Comparison of ENCODE assay signal across 13 mouse cellular contexts in genomic region chr11:95071266-95071665, GRCm38 (mm10). TPM values are rescaled to one million over a fixed set of nuclear protein-coding genes. Genes with fewer than 3 reads are reported as not detected.
A peak's percentile ranks its signal among the peaks of the same experiment; 100 is the strongest.
DNase-seq lines count a peak whose midpoint lies in the region; ATAC-seq and TF ChIP-seq lines count a peak whose summit lies in the region.
"Had no signal": no experiment of that assay in that cellular context is flagged by ENCODE, and none has a peak within 500 bp of the region (broad histone marks: within the 10 kb centered on the region; RNA-seq: fewer than 3 reads in every experiment).

No protein-coding gene starts in this region.

- peak; percentile 37 for DNase-seq in kidney, adult 2 months
- DNase-seq in kidney, adult 8-10 months: no peak
- DNase-seq in embryonic facial prominence, embryonic 14.5 days (ENCODE audit: low spot score): peak; percentile 71
- peak; percentile 85 for DNase-seq in heart, postnatal 4 days
- peak; percentile 74 for DNase-seq in lung, postnatal 36 days
- DNase-seq in MN1 (ENCODE audit: low spot score): no peak
- no peak for DNase-seq in adrenal gland, postnatal 36 days
- no peak for DNase-seq in gastrocnemius, postnatal 14 days

- intact Hi-C loops in gastrocnemius, postnatal 14 days (cut with DNase I; ENCODE audit: low total_unique reads): no loop called here

- 23% methylated on average over 7 of the region's 7 CpGs for WGBS in kidney, adult 2 months
- 34% methylated on average over 7 of the region's 7 CpGs for WGBS in embryonic facial prominence, embryonic 14.5 days

- peak; percentile 27; the same call in 1 of the 2 replicates for ATAC-seq in embryonic facial prominence, embryonic 14.5 days (ENCODE audit: low read depth)

- no peaks in the 10 kb centered on the region for H3K36me3 ChIP-seq in kidney, adult 2 months (ENCODE audit: control insufficient read depth, insufficient read depth, low read length)
- no peaks in the 10 kb centered on the region for H3K36me3 ChIP-seq in embryonic facial prominence, embryonic 14.5 days (ENCODE audit: control insufficient read depth, insufficient read depth, low read length)
- H3K36me3 ChIP-seq: forebrain, embryonic 12.5 days; G1E had no signal

- no peak overlapping the region; the same call in 1 of the 2 replicates for H3K4me2 ChIP-seq in embryonic facial prominence, embryonic 14.5 days (ENCODE audit: low read depth, low read length)
- H3K4me2 ChIP-seq: forebrain, embryonic 12.5 days; neural tube, embryonic 13.5 days had no signal

- no peaks in the 10 kb centered on the region for H3K9me3 ChIP-seq in embryonic facial prominence, embryonic 14.5 days (ENCODE audit: control insufficient read depth, low read length)
- H3K9me3 ChIP-seq: forebrain, embryonic 12.5 days; neural tube, embryonic 13.5 days had no signal

- no peak for TF ChIP-seq POLR2A in kidney, adult 2 months (IDR thresholded peaks at IDR 0.05; ENCODE audit: low read depth, low read length)

- no peak overlapping the region for H3K9ac ChIP-seq in embryonic facial prominence, embryonic 14.5 days (ENCODE audit: low read depth, low read length)
- H3K9ac ChIP-seq: forebrain, embryonic 12.5 days; neural tube, embryonic 13.5 days had no signal

- H3K4me1 ChIP-seq in kidney, adult 2 months (ENCODE audit: control insufficient read depth, insufficient read depth, low read length): peaks cover 16% of the 10 kb centered on the region
- peaks cover 13% of the 10 kb centered on the region for H3K4me1 ChIP-seq in embryonic facial prominence, embryonic 14.5 days (ENCODE audit: control insufficient read depth, insufficient read depth, low read length)

- no peak for TF ChIP-seq CTCF in kidney, adult 2 months (conservative IDR thresholded peaks at IDR 0.05; ENCODE audit: insufficient read depth, insufficient read length, low read depth, low read length)

- no peak overlapping the region for H3K27ac ChIP-seq in kidney, adult 2 months (ENCODE audit: insufficient read depth, low read depth, low read length)
- H3K27ac ChIP-seq in embryonic facial prominence, embryonic 14.5 days (replicated peaks; ENCODE audit: low read depth, low read length): peak overlapping the region; percentile 12; the same call in 1 of the 2 replicates
- H3K27ac ChIP-seq: forebrain, embryonic 12.5 days; neural tube, embryonic 13.5 days had no signal

- H3K27me3 ChIP-seq in kidney, adult 2 months (replicated peaks; ENCODE audit: control insufficient read depth, insufficient read depth, low read length): no peaks in the 10 kb centered on the region
- H3K27me3 ChIP-seq in embryonic facial prominence, embryonic 14.5 days (replicated peaks; ENCODE audit: control insufficient read depth, insufficient read depth, low read length): peaks cover 20% of the 10 kb centered on the region; the same call in 1 of the 2 replicates

- H3K4me3 ChIP-seq in kidney, adult 2 months (ENCODE audit: insufficient read depth, low read depth, low read length): no peak overlapping the region
- no peak overlapping the region for H3K4me3 ChIP-seq in embryonic facial prominence, embryonic 14.5 days (ENCODE audit: low read depth, low read length)
- H3K4me3 ChIP-seq: forebrain, embryonic 12.5 days; neural tube, embryonic 13.5 days had no signal

RNA-seq across cellular contexts. Expression of gene Itga3, which starts 5.3 kb away (rescaled TPM):
- 48.2 and 55.4 TPM in 2 replicates for polyA plus RNA-seq in kidney, adult 2 months (2012; rRNA removed)
- 8.3 and 9.4 TPM in 2 replicates for polyA plus RNA-seq in embryonic facial prominence, embryonic 14.5 days (2014; fragmentation: Nextera tagmentation; extraction: Ambion mirVana)
- total RNA-seq in heart, postnatal 4 days (2021): 10 to 100 TPM; 16.1 to 16.4 TPM
- total RNA-seq in adrenal gland, postnatal 36 days (2021): 10 to 100 TPM; 38.0 to 56.7 TPM
- 1 to 10 TPM; 3.5 to 4.0 TPM for total RNA-seq in gastrocnemius, postnatal 14 days (2021)
- polyA plus RNA-seq: G1E had no signal

RNA-seq across cellular contexts. Expression of gene Pdk2, which starts 30.1 kb away (rescaled TPM):
- 430 and 469 TPM in 2 replicates for polyA plus RNA-seq in kidney, adult 2 months (2012; rRNA removed)
- polyA plus RNA-seq in embryonic facial prominence, embryonic 14.5 days (2014; fragmentation: Nextera tagmentation; extraction: Ambion mirVana): 37.8 and 41.6 TPM in 2 replicates
- 100 to 1,000 TPM; 178 to 200 TPM for total RNA-seq in heart, postnatal 4 days (2021)
- total RNA-seq in adrenal gland, postnatal 36 days (2021): 100 to 1,000 TPM in 1 of 2 experiments, 10 to 100 TPM in 1; 70.0 to 103 TPM
- total RNA-seq in gastrocnemius, postnatal 14 days (2021): 100 to 1,000 TPM; 330 to 344 TPM

RNA-seq across cellular contexts. Expression of gene Dlx3, which starts 48.7 kb away (rescaled TPM):
- 0.05 and 0.10 TPM in 2 replicates for polyA plus RNA-seq in kidney, adult 2 months (2012; rRNA removed)
- polyA plus RNA-seq in embryonic facial prominence, embryonic 14.5 days (2014; fragmentation: Nextera tagmentation; extraction: Ambion mirVana): 16.1 and 20.2 TPM in 2 replicates
- total RNA-seq in heart, postnatal 4 days (2021): not detected
- not detected for total RNA-seq in adrenal gland, postnatal 36 days (2021)
- total RNA-seq in gastrocnemius, postnatal 14 days (2021): not detected
- total RNA-seq: layer of hippocampus, adult 18-20 months had no signal
- polyA plus RNA-seq: G1E; liver, embryonic 16.5 days had no signal

Comparison
In these comparisons a context has a peak if more than half of its experiments do, and no peak if none do; other contexts are left out.
1. DNase-seq: peak in kidney, adult 2 months (single experiment), embryonic facial prominence, embryonic 14.5 days (single experiment), heart, postnatal 4 days (single experiment) and lung, postnatal 36 days (single experiment); none in kidney, adult 8-10 months (0 of 2), MN1 (single experiment), adrenal gland, postnatal 36 days (0 of 2) and gastrocnemius, postnatal 14 days (single experiment).